Mouse (Mus musculus) limb, embryonic 11.5 days (tissue): ENCODE data around the gene Clk2. TPM values are rescaled to one million over a fixed set of nuclear protein-coding genes. Genes with fewer than 3 reads are reported as not detected.
A peak's percentile ranks its signal among the peaks of the same experiment; 100 is the strongest.
"Not testable (repeated sequence)": the region's sequence is repeated elsewhere in the genome, so short reads cannot be mapped to it uniquely, and the experiment has no call there.

Experiments
- ATAC-seq: fragments of 200-750 bp; cut with Nextera tagmentation; 2 replicates; pipeline ENCODE4 v1.8.0; 2017; ENCODE audit warnings: low read depth; ENCODE audit not compliant: insufficient number of reproducible peaks, low FRiP score, low TSS enrichment
- DNase-seq: peaks from one replicate; pipeline ENCODE4 v3.0.0-alpha.2; 2015; ENCODE audit warnings: low spot score
- H3K27ac ChIP-seq: fragments of 300-500 bp; sonication (generic); replicated peaks from 2 replicates; pipeline ENCODE4 v1.5.1; 2014; ENCODE audit warnings: low read depth, mild to moderate bottlenecking, low read length
- H3K27me3 ChIP-seq: fragments of 300-500 bp; sonication (generic); 2 replicates; pipeline ENCODE4 v1.6.1; 2014; ENCODE audit warnings: mild to moderate bottlenecking, low read length, mixed read lengths; ENCODE audit not compliant: control insufficient read depth, insufficient read depth
- H3K36me3 ChIP-seq: fragments of 300-500 bp; sonication (generic); 2 replicates; pipeline ENCODE4 v1.6.1; 2014; ENCODE audit warnings: mild to moderate bottlenecking, low read length, moderate library complexity, mixed read lengths; ENCODE audit not compliant: control insufficient read depth, insufficient read depth
- H3K4me1 ChIP-seq: fragments of 300-500 bp; sonication (generic); 2 replicates; pipeline ENCODE4 v1.6.1; 2014; ENCODE audit warnings: low read length, mixed read lengths; ENCODE audit not compliant: control insufficient read depth, insufficient read depth
- H3K4me2 ChIP-seq: fragments of 300-500 bp; sonication (generic); 2 replicates; pipeline ENCODE4 v1.6.1; 2014; ENCODE audit warnings: low read depth, mild to moderate bottlenecking, moderate library complexity; ENCODE audit not compliant: severe bottlenecking
- H3K4me3 ChIP-seq: fragments of 300-500 bp; sonication (generic); 2 replicates; pipeline ENCODE4 v1.5.1; 2014; ENCODE audit warnings: low read depth, low read length
- H3K9ac ChIP-seq: fragments of 300-500 bp; sonication (generic); 2 replicates; pipeline ENCODE4 v1.6.1; 2014; ENCODE audit warnings: mild to moderate bottlenecking, low read length
- H3K9me3 ChIP-seq: fragments of 300-500 bp; sonication (generic); 2 replicates; pipeline ENCODE4 v1.6.1; 2016; ENCODE audit warnings: low read length; ENCODE audit not compliant: control insufficient read depth
- WGBS: fragments of 180-500 bp; shearing (Covaris S2); extraction: QIAGEN DNeasy Blood & Tissue Kit; methylation state at CpG from one replicate; pipeline ENCODE4 v1.1.7; 2014; 5-methylcytosine and 5-hydroxymethylcytosine counted together
- polyA plus RNA-seq: library from polyadenylated mRNA; unstranded; fragments of >200 nt; fragmentation: Nextera tagmentation; extraction: Ambion mirVana; gene quantifications from 2 replicates; pipeline ENCODE4 v1.2.1, GENCODE M21; 2014

The Clk2 gene
- polyA plus RNA-seq, 1 experiment from 2014 or later, result 34.8 TPM

- H3K4me3 ChIP-seq, result no peak overlapping the region
- DNase-seq, result no peak
- H3K36me3 ChIP-seq, result peaks cover 33% of the 10 kb centered on the region
Observed at GRCm38 (mm10) chr3:89210731-89211130, 46.1 kb downstream of the Clk2 start.

DNA sequence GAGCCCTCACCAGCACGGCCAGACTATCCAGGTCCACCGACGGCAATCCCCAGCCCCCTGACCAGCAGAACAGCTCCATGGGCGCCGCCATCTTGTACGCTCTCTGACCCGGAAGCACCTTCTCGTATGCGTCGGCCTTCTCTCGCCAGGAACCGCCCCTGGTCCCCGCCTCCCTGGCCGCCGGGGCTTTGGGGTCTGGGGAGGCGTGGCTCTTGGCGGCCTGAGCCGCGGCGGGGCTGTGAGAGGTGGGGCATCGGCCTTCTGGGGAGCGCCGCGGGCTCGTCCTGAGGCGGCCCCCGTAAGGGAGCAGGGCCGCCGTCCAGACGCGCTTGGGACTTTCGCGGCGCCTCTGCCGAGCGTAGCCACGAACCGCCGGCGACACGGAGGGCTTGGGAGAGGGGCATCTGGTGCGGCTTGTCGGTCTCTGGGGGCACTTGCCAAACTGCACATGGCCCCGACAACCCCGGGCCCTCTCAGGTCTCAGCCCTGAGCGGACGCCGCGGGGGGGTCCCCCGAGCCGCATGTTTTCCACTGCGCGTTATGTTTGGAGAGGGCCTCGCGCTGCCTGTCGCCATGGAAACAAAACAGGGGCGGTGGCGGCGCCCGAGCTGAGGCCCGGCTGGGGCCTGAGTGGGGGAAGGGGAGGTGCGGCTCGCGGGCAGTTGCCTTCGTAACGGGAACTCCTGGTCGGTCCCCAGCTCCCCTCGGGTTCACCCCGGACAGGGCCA lies 49.4 kb downstream of the Clk2 start:
- peak; percentile 91 for ATAC-seq

More at GRCm38 (mm10) chr3:89210731-89211130, 46.1 kb downstream of the Clk2 start:
- Histone ChIP-seq H3K4me1 (peaks cover 7% of the 10 kb centered on the region), H3K4me2 (no peak overlapping the region), H3K9me3 (no peaks in the 10 kb centered on the region), H3K27ac (no peak overlapping the region), H3K9ac (no peak overlapping the region), H3K27me3 (no peaks in the 10 kb centered on the region)
- ATAC-seq, result no peak
- 83% methylated on average over 7 of the region's 7 CpGs for WGBS

DNA sequence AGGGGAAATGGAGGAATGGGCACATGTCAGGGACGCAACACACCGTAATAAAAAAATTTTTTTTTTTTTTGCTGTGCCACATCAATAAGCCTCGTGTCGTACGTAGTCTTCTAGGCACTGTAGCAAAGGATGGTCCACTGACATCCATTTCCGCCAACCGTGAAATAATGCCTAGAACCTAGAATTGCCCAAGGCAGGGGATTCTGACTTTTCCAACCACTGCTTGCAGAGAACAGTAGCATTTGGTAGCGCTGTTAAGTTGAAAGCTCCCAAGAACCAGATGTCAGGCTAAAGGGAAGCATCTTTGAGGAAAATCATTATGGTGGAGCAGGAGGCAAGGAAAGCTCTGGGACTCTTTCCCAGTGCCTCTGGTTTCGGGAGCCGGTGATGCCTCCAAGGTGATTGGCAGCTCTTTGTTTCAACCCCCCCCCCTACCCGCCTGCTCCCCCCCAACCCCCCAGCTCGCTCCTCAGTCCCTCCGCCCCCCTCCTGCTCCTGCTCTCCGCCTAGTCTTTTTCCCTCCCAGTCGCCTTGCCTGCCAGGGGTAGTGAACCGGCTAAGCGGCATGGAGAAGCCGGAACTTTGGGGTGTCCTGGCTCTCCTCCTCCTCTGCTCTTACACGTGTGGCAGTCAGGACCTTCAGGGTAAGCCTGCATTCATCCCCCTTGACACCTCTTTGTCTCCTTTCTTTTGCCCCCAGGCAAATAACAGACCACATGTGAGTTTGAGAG lies 50.3 kb downstream of the Clk2 start, which contains the start of gene Thbs3:
Gene Thbs3 (plus strand): TSS at position 500 of the 731 bp plus-strand sequence.
- under 1% methylated on average over 17 of the region's 19 CpGs for WGBS
- no peaks in the 10 kb centered on the region for H3K9me3 ChIP-seq
- peak within 1 kb of the TSS; percentile 74 for H3K9ac ChIP-seq
- H3K36me3 ChIP-seq, result peaks cover 3% of the 10 kb centered on the region; the same call in 1 of the 2 replicates
- peak within 1 kb of the TSS; percentile 75 for H3K4me2 ChIP-seq
- peak within 1 kb of the TSS; percentile 73 for H3K4me3 ChIP-seq
- DNase-seq (peak; percentile 64), ATAC-seq (no peak)
- peak within 1 kb of the TSS; percentile 98 for H3K27ac ChIP-seq
- peaks cover 7% of the 10 kb centered on the region for H3K4me1 ChIP-seq
- no peaks in the 10 kb centered on the region for H3K27me3 ChIP-seq

More for the DNA sequence above, 49.4 kb downstream of the Clk2 start:
- Histone ChIP-seq H3K4me2 (peak overlapping the region; percentile 75), H3K9me3 (no peaks in the 10 kb centered on the region), H3K27ac (peak overlapping the region; percentile 98), H3K27me3 (no peaks in the 10 kb centered on the region), H3K4me1 (peaks cover 7% of the 10 kb centered on the region), H3K36me3 (peaks cover 12% of the 10 kb centered on the region), H3K4me3 (peak overlapping the region; percentile 73), H3K9ac (peak overlapping the region; percentile 76)
- under 1% methylated on average over 69 of the region's 69 CpGs for WGBS
- DNase-seq, result peak; percentile 96

GRCm38 (mm10) chr3:89215853-89216252 lies 51.3 kb downstream of the Clk2 start:
- 0% methylated on average over 6 of the region's 6 CpGs for WGBS
- peak overlapping the region; percentile 73 for H3K4me3 ChIP-seq
- ATAC-seq (0 out of 2 replicates have a peak, but pooled peaks have one; percentile 28), DNase-seq (peak; percentile 93)
- H3K4me2 ChIP-seq, result peak overlapping the region; percentile 75
- no peaks in the 10 kb centered on the region for H3K9me3 ChIP-seq
- H3K36me3 ChIP-seq, result no peaks in the 10 kb centered on the region; the same call in 1 of the 2 replicates
- no peaks in the 10 kb centered on the region for H3K27me3 ChIP-seq
- H3K9ac ChIP-seq, result peak overlapping the region; percentile 69
- H3K4me1 ChIP-seq, result peaks cover 7% of the 10 kb centered on the region
- H3K27ac ChIP-seq, result no peak overlapping the region

- H3K9ac ChIP-seq, H3K4me2 ChIP-seq, H3K27me3 ChIP-seq, DNase-seq, ATAC-seq, H3K4me1 ChIP-seq, H3K27ac ChIP-seq, H3K4me3 ChIP-seq, H3K9me3 ChIP-seq, H3K36me3 ChIP-seq: not testable (repeated sequence)
- 74% methylated on average over 7 of the region's 7 CpGs for WGBS
Observed at GRCm38 (mm10) chr3:89216407-89216806, 51.8 kb downstream of the Clk2 start.

GRCm38 (mm10) chr3:89218271-89218670 lies 53.7 kb downstream of the Clk2 start:
- 86% methylated on average over 1 of the region's 1 CpGs for WGBS
- Histone ChIP-seq H3K27me3 (no peaks in the 10 kb centered on the region), H3K4me1 (peaks cover 7% of the 10 kb centered on the region), H3K4me2 (no peak overlapping the region), H3K9me3 (no peaks in the 10 kb centered on the region), H3K9ac (no peak overlapping the region), H3K36me3 (no peaks in the 10 kb centered on the region), H3K4me3 (no peak overlapping the region), H3K27ac (no peak overlapping the region)
- ATAC-seq (no peak), DNase-seq (no peak)

DNA sequence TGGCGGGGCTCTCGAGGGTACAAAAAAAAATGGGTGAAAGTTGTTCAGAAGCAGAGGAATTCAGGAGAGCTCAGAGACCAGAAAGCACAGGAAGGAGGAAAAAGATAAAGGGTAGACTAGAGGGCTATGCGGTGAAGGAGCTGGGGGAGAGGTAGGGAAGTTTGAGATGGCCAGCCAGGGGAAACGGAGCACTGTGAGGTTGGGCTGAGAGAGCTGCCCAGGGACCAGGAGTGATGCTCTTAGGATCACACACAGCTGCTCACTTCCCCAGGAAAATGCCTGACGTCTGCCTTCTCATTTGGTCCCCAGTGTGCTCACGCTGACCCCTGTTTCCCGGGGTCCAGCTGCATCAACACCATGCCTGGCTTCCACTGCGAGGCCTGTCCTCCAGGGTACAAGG lies 55.0 kb downstream of the Clk2 start:
- no peak for ATAC-seq
- no peak overlapping the region for H3K4me3 ChIP-seq
- H3K9ac ChIP-seq, result 0 out of 2 replicates have a peak overlapping the region, but pooled peaks have one; percentile 22
- H3K4me1 ChIP-seq, result peaks cover 7% of the 10 kb centered on the region
- no peak overlapping the region for H3K4me2 ChIP-seq
- no peak for DNase-seq
- H3K27me3 ChIP-seq, result no peaks in the 10 kb centered on the region
- H3K9me3 ChIP-seq, result no peaks in the 10 kb centered on the region
- no peak overlapping the region for H3K27ac ChIP-seq
- no peaks in the 10 kb centered on the region; the same call in 1 of the 2 replicates for H3K36me3 ChIP-seq
- 37% methylated on average over 8 of the region's 8 CpGs for WGBS

- no peak overlapping the region for H3K4me2 ChIP-seq
- H3K4me1 ChIP-seq, result peaks cover 10% of the 10 kb centered on the region
- H3K4me3 ChIP-seq, result no peak overlapping the region
- no peaks in the 10 kb centered on the region for H3K9me3 ChIP-seq
- H3K9ac ChIP-seq, result 0 out of 2 replicates have a peak overlapping the region, but pooled peaks have one; percentile 2
- WGBS, result 45% methylated on average over 5 of the region's 5 CpGs
- H3K27me3 ChIP-seq, result no peaks in the 10 kb centered on the region
- ATAC-seq (no peak), DNase-seq (no peak)
- H3K36me3 ChIP-seq, result no peaks in the 10 kb centered on the region; the same call in 1 of the 2 replicates
- H3K27ac ChIP-seq, result no peak overlapping the region
Observed at GRCm38 (mm10) chr3:89221167-89221566, 56.6 kb downstream of the Clk2 start.
